Mouse (Mus musculus) limb, embryonic 11.5 days (tissue): Measurements from ENCODE around the gene Serpina3f. TPM values are rescaled to one million over a fixed set of nuclear protein-coding genes. Genes with fewer than 3 reads are reported as not detected.
A peak's percentile ranks its signal among the peaks of the same experiment; 100 is the strongest.

Experiments
- ATAC-seq: fragments of 200-750 bp; cut with Nextera tagmentation; 2 replicates; pipeline ENCODE4 v1.8.0; 2017; ENCODE audit warnings: low read depth; ENCODE audit not compliant: insufficient number of reproducible peaks, low FRiP score, low TSS enrichment
- DNase-seq: peaks from one replicate; pipeline ENCODE4 v3.0.0-alpha.2; 2015; ENCODE audit warnings: low spot score
- H3K27ac ChIP-seq: fragments of 300-500 bp; sonication (generic); replicated peaks from 2 replicates; pipeline ENCODE4 v1.5.1; 2014; ENCODE audit warnings: low read depth, mild to moderate bottlenecking, low read length
- H3K27me3 ChIP-seq: fragments of 300-500 bp; sonication (generic); 2 replicates; pipeline ENCODE4 v1.6.1; 2014; ENCODE audit warnings: mild to moderate bottlenecking, low read length, mixed read lengths; ENCODE audit not compliant: control insufficient read depth, insufficient read depth
- H3K36me3 ChIP-seq: fragments of 300-500 bp; sonication (generic); 2 replicates; pipeline ENCODE4 v1.6.1; 2014; ENCODE audit warnings: mild to moderate bottlenecking, low read length, moderate library complexity, mixed read lengths; ENCODE audit not compliant: control insufficient read depth, insufficient read depth
- H3K4me1 ChIP-seq: fragments of 300-500 bp; sonication (generic); 2 replicates; pipeline ENCODE4 v1.6.1; 2014; ENCODE audit warnings: low read length, mixed read lengths; ENCODE audit not compliant: control insufficient read depth, insufficient read depth
- H3K4me2 ChIP-seq: fragments of 300-500 bp; sonication (generic); 2 replicates; pipeline ENCODE4 v1.6.1; 2014; ENCODE audit warnings: low read depth, mild to moderate bottlenecking, moderate library complexity; ENCODE audit not compliant: severe bottlenecking
- H3K4me3 ChIP-seq: fragments of 300-500 bp; sonication (generic); 2 replicates; pipeline ENCODE4 v1.5.1; 2014; ENCODE audit warnings: low read depth, low read length
- H3K9ac ChIP-seq: fragments of 300-500 bp; sonication (generic); 2 replicates; pipeline ENCODE4 v1.6.1; 2014; ENCODE audit warnings: mild to moderate bottlenecking, low read length
- H3K9me3 ChIP-seq: fragments of 300-500 bp; sonication (generic); 2 replicates; pipeline ENCODE4 v1.6.1; 2016; ENCODE audit warnings: low read length; ENCODE audit not compliant: control insufficient read depth
- WGBS: fragments of 180-500 bp; shearing (Covaris S2); extraction: QIAGEN DNeasy Blood & Tissue Kit; methylation state at CpG from one replicate; pipeline ENCODE4 v1.1.7; 2014; 5-methylcytosine and 5-hydroxymethylcytosine counted together
- polyA plus RNA-seq: library from polyadenylated mRNA; unstranded; fragments of >200 nt; fragmentation: Nextera tagmentation; extraction: Ambion mirVana; gene quantifications from 2 replicates; pipeline ENCODE4 v1.2.1, GENCODE M21; 2014

Gene Serpina3f
- not detected in 2 replicates for polyA plus RNA-seq

DNA sequence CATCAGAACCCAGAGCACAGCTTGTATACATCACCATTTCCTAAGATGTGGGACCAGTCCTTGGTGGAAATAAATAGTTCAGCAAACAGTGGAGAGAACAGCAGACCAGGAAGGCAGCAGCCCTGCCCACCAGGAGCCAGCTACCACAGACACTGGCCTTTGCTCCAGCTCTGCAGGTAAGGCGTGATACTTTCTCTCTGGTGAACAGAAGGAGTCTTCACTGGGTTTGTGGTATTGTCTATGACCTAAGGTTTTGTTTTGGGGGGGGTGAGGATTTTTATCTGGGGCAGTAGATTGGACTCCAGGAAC lies at the start of gene Serpina3f:
Serpina3f (plus strand) TSS at position 100 of the 309 bp plus-strand sequence.
- Histone ChIP-seq H3K27ac (no peak within 1 kb of the TSS), H3K4me1 (no peaks in the 10 kb centered on the region), H3K27me3 (no peaks in the 10 kb centered on the region), H3K4me3 (no peak within 1 kb of the TSS), H3K9me3 (no peaks in the 10 kb centered on the region), H3K9ac (no peak within 1 kb of the TSS), H3K4me2 (no peak within 1 kb of the TSS), H3K36me3 (no peaks in the 10 kb centered on the region)
- DNase-seq (no peak), ATAC-seq (no peak)
- WGBS = 79% methylated on average over 1 of the region's 1 CpGs

DNA sequence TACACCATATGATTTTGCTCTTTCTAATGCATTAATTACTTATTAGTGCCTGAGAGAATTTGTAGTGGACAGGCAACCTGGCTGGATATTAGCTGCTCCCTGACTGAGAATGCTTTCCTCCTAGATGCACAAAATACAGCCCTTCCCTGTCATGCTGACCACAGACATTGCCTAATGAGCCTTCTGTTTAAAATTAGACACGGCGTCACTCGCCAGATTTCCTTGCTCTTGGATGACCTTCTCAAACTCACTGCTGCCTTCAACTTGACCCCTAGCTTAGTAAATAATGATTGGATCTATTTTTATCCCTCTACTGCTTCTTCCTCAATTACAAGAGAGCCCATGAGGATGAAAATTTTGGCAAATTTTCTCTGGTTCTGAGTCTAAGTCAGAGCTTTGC lies 39.6 kb upstream of the Serpina3f start:
- Histone ChIP-seq H3K4me3 (no peak overlapping the region), H3K4me2 (no peak overlapping the region), H3K27ac (no peak overlapping the region), H3K9ac (no peak overlapping the region), H3K9me3 (no peaks in the 10 kb centered on the region), H3K4me1 (no peaks in the 10 kb centered on the region), H3K27me3 (no peaks in the 10 kb centered on the region), H3K36me3 (no peaks in the 10 kb centered on the region)
- 57% methylated on average over 3 of the region's 3 CpGs for WGBS
- no peak for ATAC-seq
- DNase-seq = peak; percentile 7

DNA sequence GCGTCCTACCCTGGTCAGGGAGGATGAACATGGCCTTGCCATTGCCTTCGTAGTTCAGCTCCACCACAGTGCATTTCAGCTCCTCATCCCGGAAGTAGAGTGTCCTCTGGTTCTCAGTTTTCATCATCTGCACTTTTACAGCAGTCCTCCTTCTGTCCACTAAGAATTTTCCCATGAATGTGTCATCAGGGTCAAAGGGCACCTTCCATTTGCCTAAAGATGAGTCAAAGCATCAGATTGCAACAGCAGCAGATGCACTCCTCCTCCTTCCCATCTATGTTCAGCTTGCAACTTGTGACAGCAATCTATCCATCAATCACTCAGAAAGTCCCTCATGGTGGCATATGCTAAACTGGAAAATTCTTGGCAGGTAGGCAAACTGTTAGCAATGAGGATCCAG lies 38.7 kb upstream of the Serpina3f start:
- Histone ChIP-seq H3K9me3 (no peaks in the 10 kb centered on the region), H3K4me2 (no peak overlapping the region), H3K4me1 (no peaks in the 10 kb centered on the region), H3K27me3 (no peaks in the 10 kb centered on the region), H3K36me3 (no peaks in the 10 kb centered on the region), H3K9ac (no peak overlapping the region), H3K27ac (no peak overlapping the region), H3K4me3 (no peak overlapping the region)
- 82% methylated on average over 3 of the region's 3 CpGs for WGBS
- no peak for DNase-seq
- ATAC-seq = no peak

DNA sequence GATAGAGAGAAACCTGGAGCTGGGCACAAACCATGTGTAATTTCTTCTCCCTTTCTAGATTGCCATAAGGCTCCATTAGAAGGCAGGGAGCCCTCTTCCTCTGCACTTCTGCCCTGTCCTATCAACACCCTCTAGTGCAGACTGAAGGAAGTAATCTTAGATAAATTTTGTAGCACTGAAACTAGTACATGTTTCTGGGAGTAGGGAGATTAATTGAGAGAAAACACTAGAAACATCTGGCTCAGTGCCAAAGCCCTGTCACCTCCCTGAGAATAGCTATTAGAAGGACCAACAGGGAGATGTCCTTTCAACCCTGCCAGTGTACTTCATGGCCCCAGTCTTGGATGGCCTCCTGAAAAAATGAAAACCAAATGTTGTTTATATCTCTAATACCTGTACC lies 35.8 kb upstream of the Serpina3f start:
- Histone ChIP-seq H3K4me2 (no peak overlapping the region), H3K4me1 (no peaks in the 10 kb centered on the region), H3K27ac (no peak overlapping the region), H3K9ac (no peak overlapping the region), H3K27me3 (no peaks in the 10 kb centered on the region), H3K36me3 (no peaks in the 10 kb centered on the region), H3K9me3 (no peaks in the 10 kb centered on the region), H3K4me3 (no peak overlapping the region)
- ATAC-seq = no peak
- no peak for DNase-seq

DNA sequence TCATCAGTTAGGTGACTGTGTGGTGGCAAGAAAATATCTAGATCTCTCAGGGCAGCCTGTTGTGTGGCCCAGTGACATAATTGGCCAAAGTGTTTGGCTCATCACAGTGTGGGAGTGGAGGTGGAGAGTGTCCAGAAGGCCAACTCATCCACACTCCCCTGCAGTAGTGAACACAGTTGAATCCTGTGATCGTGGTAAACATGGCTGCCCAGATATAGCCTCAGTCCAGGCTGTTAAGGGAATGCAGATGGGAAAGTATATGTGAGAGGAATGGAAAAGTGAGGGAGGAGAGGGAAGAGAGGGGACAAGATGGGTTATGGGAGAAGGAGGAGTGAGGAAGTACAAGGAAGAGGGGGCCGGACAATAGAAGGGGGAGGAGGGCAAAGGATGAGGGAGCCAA lies 35.4 kb upstream of the Serpina3f start:
- Histone ChIP-seq H3K9ac (no peak overlapping the region), H3K4me1 (no peaks in the 10 kb centered on the region), H3K27me3 (no peaks in the 10 kb centered on the region), H3K27ac (no peak overlapping the region), H3K4me3 (no peak overlapping the region), H3K9me3 (no peaks in the 10 kb centered on the region), H3K36me3 (no peaks in the 10 kb centered on the region), H3K4me2 (no peak overlapping the region)
- WGBS = 86% methylated on average over 2 of the region's 2 CpGs
- no peak for DNase-seq
- ATAC-seq = no peak

DNA sequence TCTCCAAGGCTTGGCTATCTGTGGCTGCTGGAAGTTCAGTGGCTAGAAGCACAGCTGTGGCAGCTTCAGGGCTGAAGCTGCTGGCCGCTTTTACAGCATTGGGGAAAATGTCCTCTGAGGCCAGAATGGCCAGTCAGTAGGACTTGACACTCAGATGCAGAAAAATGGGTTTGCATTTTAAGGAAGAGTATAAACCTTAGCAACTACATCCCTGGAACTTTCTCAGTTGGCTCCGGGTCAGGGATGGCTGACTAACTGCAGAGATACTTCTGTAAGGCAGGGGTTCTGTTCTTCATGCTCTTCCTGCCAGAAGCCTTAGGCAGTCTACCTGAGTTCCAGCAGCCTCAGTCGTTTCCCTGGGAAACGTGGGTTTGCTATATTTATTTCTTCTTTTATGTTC lies 29.3 kb upstream of the Serpina3f start:
- DNase-seq (peak; percentile 12), ATAC-seq (no peak)
- H3K36me3 ChIP-seq = no peaks in the 10 kb centered on the region
- H3K9me3 ChIP-seq = no peaks in the 10 kb centered on the region
- no peak overlapping the region for H3K4me3 ChIP-seq
- no peak overlapping the region for H3K9ac ChIP-seq
- H3K27ac ChIP-seq = no peak overlapping the region
- H3K4me1 ChIP-seq = no peaks in the 10 kb centered on the region
- H3K4me2 ChIP-seq = no peak overlapping the region
- WGBS = 76% methylated on average over 4 of the region's 4 CpGs
- H3K27me3 ChIP-seq = no peaks in the 10 kb centered on the region

DNA sequence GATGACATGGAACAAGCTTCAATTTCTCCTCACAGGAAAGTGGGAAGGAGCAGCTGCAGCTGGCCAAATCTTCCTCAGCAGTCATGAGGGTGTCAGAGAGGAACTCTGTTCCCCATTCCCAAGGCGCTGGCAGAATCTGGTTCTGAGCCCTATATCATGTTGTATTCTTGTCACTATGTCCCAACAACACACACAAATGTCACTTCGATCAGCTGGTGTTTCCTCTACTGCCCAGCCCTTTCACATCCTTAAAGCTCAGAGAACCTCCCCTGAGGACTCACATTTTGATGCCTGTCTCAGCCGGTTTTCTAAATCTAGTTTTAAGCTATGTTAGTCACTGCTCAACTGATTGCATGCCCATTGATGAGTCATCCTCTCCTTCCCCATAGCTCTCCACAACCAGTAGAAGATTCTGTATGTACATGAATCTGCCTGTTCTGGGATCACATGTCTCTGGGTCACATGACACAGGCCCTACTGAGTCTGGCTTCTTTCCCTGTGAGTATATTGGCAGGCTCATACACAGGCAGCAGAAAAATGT lies 28.2 kb upstream of the Serpina3f start:
- no peak overlapping the region for H3K27ac ChIP-seq
- 77% methylated on average over 3 of the region's 3 CpGs for WGBS
- DNase-seq = no peak
- H3K4me1 ChIP-seq = no peaks in the 10 kb centered on the region
- no peak for ATAC-seq
- no peak overlapping the region for H3K4me2 ChIP-seq
- no peaks in the 10 kb centered on the region for H3K27me3 ChIP-seq
- no peaks in the 10 kb centered on the region for H3K9me3 ChIP-seq
- no peak overlapping the region for H3K9ac ChIP-seq
- H3K4me3 ChIP-seq = no peak overlapping the region
- no peaks in the 10 kb centered on the region for H3K36me3 ChIP-seq

DNA sequence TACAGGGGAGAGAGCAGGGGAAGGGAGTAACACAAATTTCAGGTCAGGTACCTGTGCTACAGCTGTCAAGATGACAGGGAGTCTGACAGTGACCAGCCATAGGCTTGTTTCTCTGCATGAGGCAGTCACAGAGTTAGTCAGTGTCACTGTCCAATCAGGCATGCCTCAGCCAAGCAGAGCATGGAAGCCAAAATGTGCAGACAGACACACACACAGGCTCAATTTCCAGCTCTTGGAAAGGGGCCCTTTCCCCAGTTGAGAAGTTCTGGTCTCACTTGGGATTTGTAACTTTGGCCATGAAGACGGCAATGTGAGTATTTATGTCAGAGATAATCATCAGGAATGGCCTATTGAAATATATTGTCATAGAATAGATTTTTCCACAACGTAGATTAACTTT lies 25.1 kb upstream of the Serpina3f start:
- Histone ChIP-seq H3K9me3 (no peaks in the 10 kb centered on the region), H3K4me2 (no peak overlapping the region), H3K27ac (no peak overlapping the region), H3K27me3 (no peaks in the 10 kb centered on the region), H3K4me1 (no peaks in the 10 kb centered on the region), H3K36me3 (no peaks in the 10 kb centered on the region), H3K4me3 (no peak overlapping the region), H3K9ac (no peak overlapping the region)
- no peak for DNase-seq
- WGBS = 86% methylated on average over 2 of the region's 2 CpGs
- ATAC-seq = no peak

DNA sequence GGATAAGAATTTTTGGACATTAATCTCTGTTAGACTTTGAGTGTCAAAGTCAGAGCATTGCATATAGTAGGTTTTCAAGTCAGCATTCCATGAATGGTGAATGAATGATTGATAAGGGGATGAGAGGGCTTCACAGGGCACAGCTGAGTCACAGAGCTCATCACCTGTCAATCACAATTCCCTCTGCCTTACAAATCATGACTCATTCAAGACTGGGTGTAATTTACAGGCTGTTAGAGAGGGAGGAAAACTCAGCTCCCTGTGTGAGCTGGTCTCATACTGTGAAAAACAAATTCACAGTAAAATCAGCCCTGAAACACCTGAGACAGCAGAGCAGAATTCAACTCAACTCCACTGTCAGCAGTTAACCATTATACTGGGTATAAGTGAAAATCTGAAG lies 23.5 kb upstream of the Serpina3f start:
- Histone ChIP-seq H3K36me3 (no peaks in the 10 kb centered on the region), H3K27me3 (no peaks in the 10 kb centered on the region), H3K27ac (no peak overlapping the region), H3K9me3 (no peaks in the 10 kb centered on the region), H3K4me2 (no peak overlapping the region), H3K4me3 (no peak overlapping the region), H3K4me1 (no peaks in the 10 kb centered on the region), H3K9ac (no peak overlapping the region)
- DNase-seq (no peak), ATAC-seq (no peak)
